18 mouse cellular contexts compared by ENCODE assay signal in genomic region chr3:81029909-81030308, GRCm38 (mm10).
"Had no signal": no experiment of that assay in that cellular context is flagged by ENCODE, and none has a peak within 500 bp of the region (broad histone marks: within the 10 kb centered on the region; RNA-seq: fewer than 3 reads in every experiment).

No protein-coding gene starts in this region.

- H3K27ac ChIP-seq: lung, embryonic 15.5 days; macrophage; midbrain, embryonic 13.5 days; midbrain, embryonic 15.5 days; neural tube, embryonic 13.5 days; neural tube, embryonic 15.5 days; stomach, embryonic 15.5 days; stomach, postnatal 0 days had no signal

- DNase-seq: liver, postnatal 0 days; lung, adult 2 months; lung, postnatal 14 days; lung, postnatal 36 days; retina, postnatal 1 day; right cerebral cortex, adult 18-20 months; thymus, adult 2 months; thymus, postnatal 25 days; thymus, postnatal 4 days had no signal

- H3K4me3 ChIP-seq: lung, embryonic 15.5 days; megakaryocyte, embryonic 14.5 days; midbrain, embryonic 13.5 days; midbrain, embryonic 15.5 days; neural tube, embryonic 13.5 days; neural tube, embryonic 15.5 days; stomach, embryonic 15.5 days had no signal

- H3K4me1 ChIP-seq: lung, embryonic 15.5 days; megakaryocyte, embryonic 14.5 days; midbrain, embryonic 13.5 days; midbrain, embryonic 15.5 days; neural tube, embryonic 15.5 days; stomach, embryonic 15.5 days had no signal
